Mouse (Mus musculus) CD4-positive, CD25-positive, alpha-beta regulatory T cell, adult 2 months (primary cell): ENCODE data around the gene Gm10153.
"Not testable (repeated sequence)": the region's sequence is repeated elsewhere in the genome, so short reads cannot be mapped to it uniquely, and the experiment has no call there.

Experiments used
- DNase-seq: peaks from one replicate; pipeline ENCODE4 v3.0.0-alpha.2; 2012; ENCODE audit warnings: low read depth, low spot score

Gm10153 gene

DNA sequence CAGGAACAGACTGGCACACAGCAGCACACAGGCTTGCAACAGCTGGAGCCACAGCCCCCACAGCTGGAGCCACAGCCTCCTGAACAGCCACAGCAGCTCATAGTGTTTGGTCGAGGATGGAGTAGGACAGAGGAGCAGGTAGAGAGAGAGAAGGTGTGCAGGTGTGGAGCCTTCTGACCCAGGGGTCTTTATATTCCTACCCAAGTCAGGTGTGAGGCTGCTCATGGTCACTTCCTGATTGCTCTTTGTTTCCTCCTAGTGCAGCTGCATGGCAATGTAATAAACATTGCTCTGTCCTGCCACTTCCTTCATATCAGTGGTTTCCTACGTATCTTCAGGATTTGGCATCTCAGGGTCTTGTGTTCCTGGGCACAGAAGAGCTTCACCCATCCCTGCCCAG, at the start of gene Gm10153:
TSS of gene Gm10153 (minus strand) at position 101 of the 400 bp plus-strand sequence.
- DNase-seq, result no peak

DNA sequence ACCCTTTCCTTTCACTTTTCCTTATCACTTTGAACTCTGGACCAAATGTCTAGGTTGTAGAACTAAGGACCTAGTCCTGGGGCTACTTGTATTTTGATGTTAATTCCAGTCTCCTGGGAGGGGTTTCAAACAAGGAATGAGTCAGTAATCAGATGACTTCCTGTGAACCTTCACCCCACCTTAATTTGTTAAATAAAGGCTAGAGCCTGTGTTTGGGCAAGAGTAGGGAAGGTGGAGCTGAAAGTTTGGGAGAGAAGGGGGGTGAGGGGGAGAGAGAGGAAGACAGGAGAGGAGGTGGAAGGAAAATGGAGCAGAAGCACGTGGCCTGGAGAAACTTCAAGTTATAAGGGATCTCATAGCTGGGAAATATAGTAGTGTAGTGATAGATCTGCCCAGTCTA, 41.4 kb upstream of the Gm10153 start:
- DNase-seq, result no peak

DNA sequence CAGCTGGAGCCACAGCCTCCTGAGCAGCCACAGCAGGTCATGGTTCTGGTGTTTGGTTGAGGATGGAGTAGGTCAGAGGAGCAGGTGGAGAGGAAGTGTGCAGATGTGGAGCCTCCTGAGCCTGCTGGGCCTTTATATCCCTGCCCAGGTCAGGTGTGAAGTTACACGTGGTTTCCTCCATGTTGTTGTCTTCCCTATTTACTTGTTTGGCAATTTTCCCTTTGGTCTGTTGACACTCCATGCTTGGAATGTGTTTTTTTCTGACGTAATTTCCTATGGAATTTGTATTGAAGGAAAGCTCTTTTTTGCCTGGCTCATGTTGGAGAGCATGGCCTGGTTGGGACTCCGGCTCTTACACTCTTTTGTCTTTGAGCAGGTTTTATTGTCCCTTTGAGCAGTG, 39.7 kb upstream of the Gm10153 start, which contains the start of gene Krtap5-5:
TSS of gene Krtap5-5 (minus strand) at position 101 of the 400 bp plus-strand sequence.
- DNase-seq, result not testable (repeated sequence)

DNA sequence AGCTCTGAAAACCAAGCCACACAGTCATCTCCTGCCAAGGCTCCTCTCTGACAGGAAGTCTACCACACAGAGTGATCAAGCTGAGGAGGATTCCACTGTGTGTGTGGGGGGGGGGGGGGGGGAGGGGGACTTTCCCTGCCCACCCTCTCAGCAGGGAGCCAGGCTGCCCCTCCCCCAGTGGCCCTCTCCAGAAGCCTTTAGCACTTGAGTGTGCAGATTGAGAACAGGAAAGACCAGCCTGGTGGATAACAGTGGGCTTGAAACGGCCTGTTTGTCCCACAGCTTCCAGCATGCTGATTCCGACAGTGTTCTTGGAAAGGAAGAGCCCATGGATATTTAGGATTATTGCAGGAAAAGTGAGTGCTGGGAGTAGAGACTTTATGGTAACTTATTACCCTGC, 34.3 kb upstream of the Gm10153 start:
- DNase-seq, result no peak

DNA sequence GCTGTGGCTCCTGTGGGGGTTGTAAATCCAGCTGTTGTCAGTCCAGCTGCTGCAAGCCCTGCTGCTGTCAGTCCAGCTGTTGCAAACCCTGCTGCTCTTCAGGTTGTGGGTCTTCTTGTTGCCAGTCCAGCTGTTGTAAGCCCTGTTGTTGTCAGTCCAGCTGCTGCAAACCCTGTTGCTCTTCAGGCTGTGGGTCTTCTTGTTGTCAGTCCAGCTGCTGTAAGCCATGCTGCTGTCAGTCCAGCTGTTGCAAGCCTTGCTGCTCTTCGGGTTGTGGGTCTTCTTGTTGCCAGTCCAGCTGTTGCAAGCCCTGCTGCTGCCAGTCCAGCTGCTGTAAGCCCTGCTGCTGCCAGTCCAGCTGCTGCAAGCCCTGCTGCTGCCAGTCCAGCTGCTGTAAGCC, 21.9 kb upstream of the Gm10153 start:
- DNase-seq, result not testable (repeated sequence)

DNA sequence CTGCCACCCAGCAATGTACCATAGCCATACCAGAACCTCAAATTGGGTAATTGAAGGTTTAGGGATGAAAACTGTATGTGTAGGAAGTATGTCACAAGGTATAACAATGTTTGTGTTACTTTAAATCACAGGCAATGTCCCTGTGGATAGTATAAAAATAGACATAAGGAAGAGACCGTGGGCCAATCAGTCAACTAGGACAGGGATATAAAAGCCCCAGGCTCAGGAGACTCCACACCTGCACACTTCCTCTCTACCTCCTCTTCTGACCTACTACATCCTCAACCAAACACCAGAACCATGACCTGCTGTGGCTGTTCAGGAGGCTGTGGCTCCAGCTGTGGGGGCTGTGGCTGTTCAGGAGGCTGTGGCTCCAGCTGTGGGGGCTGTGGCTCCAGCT, 21.4 kb upstream of the Gm10153 start, which contains the start of gene Gm7579:
TSS of gene Gm7579 (plus strand) at position 301 of the 400 bp plus-strand sequence.
- DNase-seq, result no peak

DNA sequence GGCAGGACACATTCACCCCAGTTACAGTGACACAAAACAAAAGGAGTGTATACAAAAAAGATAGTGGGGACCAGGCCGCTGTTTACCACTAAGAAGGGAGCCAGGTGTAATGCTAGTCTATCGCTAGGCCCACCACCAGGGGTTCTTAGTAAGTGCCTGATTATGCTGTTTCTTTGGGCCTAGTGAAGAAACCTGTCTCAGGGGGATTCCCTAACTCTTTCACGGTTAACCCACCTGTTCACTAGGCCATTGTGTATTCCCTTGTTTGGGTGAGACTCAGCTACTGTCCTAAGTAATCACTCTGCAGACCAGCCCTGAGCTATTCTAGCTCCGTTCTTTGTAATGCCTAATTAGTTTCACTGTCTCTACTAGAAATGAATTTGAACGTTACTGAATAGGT, 16.7 kb upstream of the Gm10153 start:
- not testable (repeated sequence) for DNase-seq

DNA sequence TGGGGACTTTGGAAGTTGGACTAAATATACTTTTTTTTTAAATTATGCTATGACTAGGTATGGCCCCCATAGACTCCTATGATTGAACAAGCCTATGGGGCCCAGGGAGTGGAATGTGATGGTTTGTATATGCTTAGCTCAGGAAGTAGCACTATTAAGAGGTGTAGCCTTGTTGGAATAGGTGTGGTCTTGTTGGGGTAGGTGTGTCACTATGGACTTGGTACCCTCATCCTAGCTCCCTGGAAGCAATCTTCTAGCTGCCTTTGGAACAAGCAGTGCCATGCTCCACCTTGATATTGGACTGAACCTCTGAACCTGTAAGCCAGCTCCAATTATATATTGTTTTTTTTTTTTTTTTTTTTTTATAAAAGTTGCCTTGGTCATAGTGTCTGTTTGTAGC, 15.3 kb upstream of the Gm10153 start:
- DNase-seq, result no peak

DNA sequence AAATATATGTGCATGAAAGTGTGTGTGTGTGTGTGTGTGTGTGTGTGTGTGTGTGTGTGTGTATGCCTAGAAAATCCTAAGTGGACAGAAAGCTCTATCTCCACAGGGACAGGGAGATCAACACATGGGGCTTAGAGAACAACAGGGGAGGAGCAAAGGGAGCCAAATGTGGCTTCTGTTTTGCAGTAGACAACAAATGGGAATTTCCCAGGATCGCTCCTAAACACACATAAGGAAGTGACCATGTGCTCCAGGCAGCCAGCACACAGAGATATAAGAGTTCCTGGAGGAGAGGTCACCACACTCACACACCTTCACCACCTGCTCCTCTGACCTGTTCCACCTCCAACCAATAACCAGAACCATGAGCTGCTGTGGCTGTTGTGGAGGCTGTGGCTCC, 10.9 kb upstream of the Gm10153 start, which contains the start of gene Krtap5-3:
TSS of gene Krtap5-3 (plus strand) at position 301 of the 400 bp plus-strand sequence.
- DNase-seq, result no peak

DNA sequence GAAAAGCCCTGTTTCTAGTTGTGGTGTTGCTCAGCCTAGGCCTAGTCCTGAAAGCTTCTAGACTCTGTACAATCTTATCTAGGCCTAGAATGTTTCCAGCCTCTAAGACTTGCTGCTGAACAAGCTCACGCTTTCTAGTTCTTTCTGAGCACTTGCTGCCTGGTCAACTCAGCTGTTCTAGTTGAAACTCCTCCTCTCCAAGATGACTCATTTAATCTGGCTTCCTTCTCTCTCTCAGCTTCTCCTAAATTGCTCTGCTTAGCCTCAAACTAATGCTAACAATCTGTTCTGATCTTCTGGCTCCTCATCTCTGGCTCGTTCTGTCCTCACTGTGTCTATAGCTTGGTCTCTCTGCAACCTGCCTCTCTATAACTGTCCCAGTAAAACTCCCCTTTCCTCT, 8.6 kb upstream of the Gm10153 start:
- DNase-seq, result no peak

DNA sequence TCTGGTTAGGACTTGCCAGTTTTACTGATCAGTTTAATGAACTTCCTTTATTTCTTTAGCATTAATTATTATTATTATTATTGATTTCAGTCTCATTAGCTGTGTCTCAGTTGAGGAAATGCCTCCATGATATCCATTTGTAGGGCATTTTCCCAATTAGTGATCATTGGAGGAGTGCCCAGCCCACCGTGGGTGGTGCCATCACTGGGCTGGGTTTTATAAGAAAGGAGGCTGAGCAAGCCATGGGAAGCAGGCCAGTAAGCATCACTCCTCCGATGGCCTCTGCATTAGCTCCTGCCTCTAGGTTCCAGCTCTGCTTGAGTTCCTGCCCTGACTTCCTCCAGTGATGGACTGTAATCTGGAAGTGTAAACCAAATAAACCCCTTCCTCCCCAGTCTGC, 2.0 kb downstream of the Gm10153 start:
- no peak for DNase-seq

DNA sequence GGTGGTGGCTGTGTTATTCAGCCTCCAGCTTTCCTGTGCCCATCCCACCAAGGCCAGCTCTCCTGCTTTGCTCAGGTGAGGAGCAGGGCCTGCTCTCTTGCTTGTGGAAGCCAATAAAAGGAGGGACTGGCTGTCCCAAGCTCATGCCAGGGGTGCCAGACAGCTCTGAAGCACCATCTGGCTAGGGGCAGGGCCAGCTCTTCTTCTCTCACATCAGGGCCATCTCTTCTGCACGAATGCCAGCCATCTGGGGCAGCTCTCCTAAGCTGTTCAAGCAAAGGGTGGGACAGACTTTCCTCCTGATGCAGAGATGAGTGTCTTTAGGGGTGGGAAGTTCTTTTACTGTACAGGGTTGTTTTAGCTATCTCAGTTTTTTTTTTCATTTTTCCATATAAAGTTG, 9.2 kb downstream of the Gm10153 start:
- no peak for DNase-seq

DNA sequence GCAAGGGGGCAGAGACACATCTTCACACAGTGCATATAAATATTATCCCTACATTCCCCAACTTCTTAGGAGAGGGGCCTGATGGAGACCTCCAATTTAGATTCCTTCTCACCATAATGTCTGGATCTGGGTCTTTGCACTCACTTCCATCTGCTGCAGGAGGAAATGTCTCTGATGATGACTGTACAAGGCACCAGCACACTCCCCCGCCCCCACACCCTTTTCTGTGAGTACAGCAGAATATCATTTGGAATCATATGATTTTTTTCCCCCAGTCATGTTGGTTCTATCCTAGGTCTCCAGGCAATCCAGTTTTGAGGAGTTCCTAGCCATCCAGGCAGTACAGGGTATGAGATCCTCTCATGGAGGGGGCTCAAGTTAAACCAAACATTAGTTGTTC, 11.5 kb downstream of the Gm10153 start:
- DNase-seq, result no peak

DNA sequence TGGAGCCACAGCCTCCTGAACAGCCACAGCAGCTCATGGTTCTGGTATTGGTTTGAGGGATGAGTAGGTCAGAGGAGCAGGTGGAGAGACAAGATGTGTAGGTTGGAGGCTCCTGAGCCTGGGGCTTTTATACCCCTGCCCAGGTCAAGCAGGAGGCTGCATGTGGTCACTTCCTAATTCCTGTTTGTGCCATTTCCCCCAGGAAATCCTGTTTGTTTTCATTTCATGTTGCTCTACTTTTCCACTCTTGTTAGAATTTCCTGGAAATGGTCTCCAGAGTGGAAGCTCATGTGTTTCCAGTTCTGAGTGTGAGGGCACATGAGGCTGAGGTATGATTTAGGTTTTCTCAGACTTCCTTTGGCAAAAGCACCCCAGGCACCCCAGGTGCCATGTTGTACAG, 14.3 kb downstream of the Gm10153 start, which contains the start of gene Krtap5-2:
TSS of gene Krtap5-2 (minus strand) at position 101 of the 400 bp plus-strand sequence.
- not testable (repeated sequence) for DNase-seq

DNA sequence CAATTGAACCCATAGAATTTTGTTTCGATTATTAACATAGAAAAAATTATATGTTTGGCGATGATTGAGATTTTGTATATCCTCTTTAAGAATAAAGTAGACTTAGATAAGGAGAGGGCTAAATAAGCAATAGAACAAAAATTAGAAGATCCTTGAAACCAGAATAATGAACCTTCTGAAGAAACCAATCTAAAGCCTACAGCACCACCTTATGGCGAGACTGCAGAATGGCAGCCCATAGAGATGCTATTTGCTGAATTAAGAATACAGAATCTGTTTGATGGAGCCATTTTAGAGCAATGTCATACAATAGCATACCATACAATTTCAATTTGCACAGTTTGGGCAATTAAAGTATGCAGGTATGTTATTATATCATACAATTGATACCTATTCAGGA, 20.4 kb downstream of the Gm10153 start:
- peak; percentile 36 for DNase-seq

DNA sequence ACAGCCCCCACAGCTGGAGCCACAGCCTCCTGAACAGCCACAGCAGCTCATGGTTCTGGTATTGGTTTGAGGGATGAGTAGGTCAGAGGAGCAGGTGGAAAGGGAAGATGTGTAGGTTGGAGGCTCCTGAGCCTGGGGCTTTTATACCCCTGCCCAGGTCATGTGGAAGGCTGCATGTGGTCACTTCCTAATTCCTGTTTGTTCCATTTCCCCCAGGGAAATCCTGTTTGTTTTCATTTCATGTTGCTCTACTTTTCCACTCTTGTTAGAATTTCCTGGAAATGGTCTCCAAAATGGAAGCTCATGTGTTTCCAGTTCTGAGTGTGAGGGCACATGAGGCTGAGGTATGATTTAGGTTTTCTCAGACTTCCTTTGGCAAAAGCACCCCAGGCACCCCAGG, 24.6 kb downstream of the Gm10153 start, which contains the start of gene Gm4553:
TSS of gene Gm4553 (minus strand) at position 101 of the 400 bp plus-strand sequence.
- DNase-seq, result not testable (repeated sequence)

DNA sequence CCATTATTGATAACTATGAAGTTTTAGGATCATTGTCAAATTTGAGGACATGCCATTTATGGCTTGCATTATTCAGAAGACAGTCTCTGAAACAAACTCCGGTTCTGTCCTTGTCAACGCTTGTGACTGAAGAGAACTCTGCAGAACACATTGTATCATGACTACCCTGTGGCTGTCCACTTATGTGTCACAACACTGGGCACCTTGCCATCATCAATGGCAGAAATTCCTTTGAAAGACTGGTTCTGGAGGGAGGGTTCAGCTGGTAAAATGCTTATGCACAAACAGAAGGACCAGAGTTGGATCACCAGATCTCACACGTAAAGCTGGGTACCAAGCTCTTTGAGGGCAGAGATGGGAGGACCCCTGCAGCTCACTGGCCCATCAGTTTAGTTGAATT, 30.8 kb downstream of the Gm10153 start:
- DNase-seq, result no peak

DNA sequence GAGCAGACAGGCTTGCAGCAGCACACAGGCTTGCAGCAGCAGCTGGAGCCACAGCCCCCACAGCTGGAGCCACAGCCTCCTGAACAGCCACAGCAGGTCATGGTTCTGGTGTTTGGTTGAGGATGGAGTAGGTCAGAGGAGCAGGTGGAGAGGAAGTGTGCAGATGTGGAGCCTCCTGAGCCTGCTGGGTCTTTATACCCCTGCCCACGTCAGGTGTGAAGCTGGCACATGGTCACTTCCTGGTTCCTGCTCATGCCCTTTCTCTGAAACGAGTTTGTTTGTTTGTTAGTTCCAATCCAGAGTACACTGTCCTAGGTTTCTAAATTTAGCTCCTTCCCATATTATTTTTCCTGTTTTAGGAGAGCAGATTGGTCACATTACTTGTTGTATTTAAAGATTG, 33.2 kb downstream of the Gm10153 start, which contains the start of gene Gm29735:
TSS of gene Gm29735 (minus strand) at position 101 of the 400 bp plus-strand sequence.
- not testable (repeated sequence) for DNase-seq

DNA sequence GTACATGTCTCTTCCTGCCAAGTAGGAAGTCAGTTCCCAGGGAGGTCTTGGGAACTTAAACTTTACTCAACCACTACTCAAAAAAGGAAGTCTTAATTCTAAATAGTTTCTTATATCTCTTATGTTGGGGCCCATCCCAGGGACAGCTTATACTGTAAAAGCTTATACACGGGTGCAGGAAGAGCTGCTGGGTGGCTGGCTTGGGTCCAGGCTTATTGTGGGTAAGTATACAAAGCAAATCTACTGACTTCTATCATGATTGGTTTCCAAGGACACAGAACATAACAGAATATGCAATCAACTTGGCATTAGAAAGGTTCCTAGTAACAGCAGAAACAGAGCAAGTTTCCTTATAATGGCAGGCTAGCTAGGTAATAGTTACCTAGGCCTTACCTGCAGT, 34.9 kb downstream of the Gm10153 start:
- DNase-seq, result no peak

DNA sequence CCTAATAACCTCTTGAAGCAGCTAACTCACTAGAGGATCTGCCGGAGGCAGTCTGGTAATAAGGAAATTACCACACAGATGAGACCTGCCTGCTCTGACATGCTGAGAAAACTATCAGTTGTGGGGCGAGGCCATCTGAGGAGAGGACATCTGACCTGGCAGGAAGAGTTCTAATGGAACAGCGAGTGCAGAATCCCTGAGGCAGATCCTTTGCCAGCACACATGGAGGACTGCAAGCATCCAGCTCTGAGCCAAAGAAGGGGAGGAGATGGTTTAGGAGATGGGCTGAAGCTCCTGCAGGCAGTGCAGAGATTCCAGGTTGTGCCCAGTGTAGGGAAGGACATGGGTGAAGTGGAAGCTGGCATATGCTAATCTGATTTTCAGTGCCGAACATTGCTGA, 38.0 kb downstream of the Gm10153 start:
- DNase-seq, result no peak

DNA sequence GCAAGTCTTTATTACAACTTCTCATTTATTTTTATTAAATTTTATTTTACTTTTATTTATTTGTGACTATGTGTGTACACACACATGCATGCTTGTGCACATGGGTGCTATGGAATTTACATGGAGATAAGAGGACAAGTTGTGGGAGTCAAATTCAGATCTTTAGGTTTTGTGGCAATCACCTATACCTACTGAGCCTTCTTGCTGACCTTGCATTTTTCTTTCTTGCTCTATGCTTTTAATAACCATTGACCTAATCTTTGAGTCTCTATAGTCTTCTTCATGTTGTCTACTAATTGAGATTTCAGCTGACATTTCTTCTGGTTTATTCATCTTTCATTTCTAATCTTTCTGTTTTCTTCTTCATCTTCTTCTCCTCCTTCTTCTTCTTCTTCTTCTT, 41.6 kb downstream of the Gm10153 start:
- no peak for DNase-seq

DNA sequence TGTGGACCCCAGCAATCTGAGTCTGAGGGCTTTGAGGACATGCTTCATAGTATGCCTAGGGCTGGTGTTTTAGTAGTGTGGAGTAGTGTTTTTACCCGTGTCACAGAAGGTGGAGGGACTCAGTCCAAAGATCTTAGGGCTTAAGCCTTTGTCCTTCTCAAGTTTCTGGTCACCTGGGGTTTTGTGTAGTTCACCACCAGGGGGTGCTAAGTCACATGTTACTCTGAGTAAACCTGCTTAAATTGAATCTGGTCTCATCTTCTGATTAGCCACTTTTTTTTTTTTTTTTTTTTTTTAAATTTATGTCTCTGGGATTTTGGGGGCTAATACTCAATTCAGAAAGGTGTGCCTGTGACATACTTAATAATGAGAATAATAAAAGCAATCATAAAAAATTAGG, 44.2 kb downstream of the Gm10153 start:
- DNase-seq, result peak; percentile 68

DNA sequence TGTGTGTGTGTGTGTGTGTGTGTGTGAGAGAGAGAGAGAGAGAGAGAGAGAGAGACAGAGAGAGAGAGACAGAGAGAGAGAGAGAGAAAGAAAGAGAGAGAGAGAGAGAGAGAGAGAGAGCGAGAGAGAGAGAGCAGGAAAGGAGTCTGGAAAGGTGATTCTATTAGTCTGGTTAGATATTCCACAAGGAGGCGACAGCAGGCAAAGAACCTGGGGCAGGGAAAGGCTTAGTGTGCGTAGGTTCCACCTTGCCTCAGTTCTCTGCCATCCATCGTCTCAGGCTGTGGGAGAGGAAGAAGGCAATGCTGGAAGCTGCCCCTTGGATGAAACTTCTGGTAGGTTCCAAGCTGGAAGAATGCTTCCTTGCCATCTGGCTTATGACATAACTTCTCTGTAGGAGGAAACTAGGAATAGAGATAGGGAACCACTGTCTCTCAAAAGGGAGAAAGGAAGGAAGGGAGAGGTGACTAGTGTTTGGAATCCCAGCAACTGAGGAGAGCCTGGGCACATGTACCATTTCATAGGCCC, 44.7 kb downstream of the Gm10153 start:
- no peak for DNase-seq

DNA sequence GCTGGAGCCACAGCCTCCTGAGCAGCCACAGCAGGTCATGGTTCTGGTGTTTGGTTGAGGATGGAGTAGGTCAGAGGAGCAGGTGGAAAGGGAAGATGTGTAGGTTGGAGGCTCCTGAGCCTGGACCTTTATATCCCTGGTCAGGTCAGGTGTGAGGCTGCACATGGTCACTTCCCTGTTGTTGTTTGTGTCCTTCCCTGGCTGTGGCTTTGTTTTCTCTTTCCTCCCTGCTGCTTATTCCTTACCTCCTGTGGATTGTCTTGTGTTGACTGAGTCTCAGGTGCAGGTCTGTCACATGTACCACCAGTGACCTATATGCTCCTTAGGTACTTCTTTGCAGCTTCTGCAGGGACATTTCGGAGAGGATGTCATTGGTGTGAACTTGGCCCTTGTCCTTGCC, 45.7 kb downstream of the Gm10153 start, which contains the start of gene Gm45337:
TSS of gene Gm45337 (minus strand) at position 101 of the 400 bp plus-strand sequence.
- DNase-seq, result no peak
